Mouse (Mus musculus) cerebellum, adult 2 months (tissue): ENCODE data around the gene Efna3.

Experiments
- CTCF ChIP-seq: fragments of 200-500 bp; IDR thresholded peaks from 2 replicates; pipeline ENCODE4 v1.5.1; 2011; ENCODE audit warnings: low read depth, mild to moderate bottlenecking, control low read depth, low read length, moderate library complexity, borderline replicate concordance; ENCODE audit not compliant: insufficient read depth
- POLR2A ChIP-seq: fragments of 200-500 bp; IDR thresholded peaks from 2 replicates; pipeline ENCODE4 v1.6.1; 2011; ENCODE audit warnings: low read length, control low read depth, borderline replicate concordance; ENCODE audit not compliant: insufficient read depth

DNA sequence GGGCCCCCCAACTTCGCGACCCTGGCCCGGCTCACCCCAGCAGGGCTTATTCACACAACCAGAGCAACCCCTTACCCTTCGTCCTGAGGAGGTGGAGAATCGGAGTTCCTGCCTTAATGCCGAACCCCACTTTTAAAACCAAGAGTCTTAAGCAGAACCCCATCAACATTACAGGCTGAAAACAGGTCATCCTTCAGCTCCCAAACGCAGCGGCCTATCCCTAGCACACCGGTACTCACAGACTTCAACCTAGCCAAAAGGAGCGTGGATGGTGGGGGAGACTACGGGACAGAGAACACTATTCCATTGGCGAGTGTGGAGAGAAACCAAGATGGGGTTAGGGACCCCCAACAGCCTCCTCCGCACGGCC, 649 bp downstream of the Efna3 start:
- TF ChIP-seq POLR2A (no peak), CTCF (no peak)
